Mouse (Mus musculus): Measurements from ENCODE around the gene Gpsm3.

DNA sequence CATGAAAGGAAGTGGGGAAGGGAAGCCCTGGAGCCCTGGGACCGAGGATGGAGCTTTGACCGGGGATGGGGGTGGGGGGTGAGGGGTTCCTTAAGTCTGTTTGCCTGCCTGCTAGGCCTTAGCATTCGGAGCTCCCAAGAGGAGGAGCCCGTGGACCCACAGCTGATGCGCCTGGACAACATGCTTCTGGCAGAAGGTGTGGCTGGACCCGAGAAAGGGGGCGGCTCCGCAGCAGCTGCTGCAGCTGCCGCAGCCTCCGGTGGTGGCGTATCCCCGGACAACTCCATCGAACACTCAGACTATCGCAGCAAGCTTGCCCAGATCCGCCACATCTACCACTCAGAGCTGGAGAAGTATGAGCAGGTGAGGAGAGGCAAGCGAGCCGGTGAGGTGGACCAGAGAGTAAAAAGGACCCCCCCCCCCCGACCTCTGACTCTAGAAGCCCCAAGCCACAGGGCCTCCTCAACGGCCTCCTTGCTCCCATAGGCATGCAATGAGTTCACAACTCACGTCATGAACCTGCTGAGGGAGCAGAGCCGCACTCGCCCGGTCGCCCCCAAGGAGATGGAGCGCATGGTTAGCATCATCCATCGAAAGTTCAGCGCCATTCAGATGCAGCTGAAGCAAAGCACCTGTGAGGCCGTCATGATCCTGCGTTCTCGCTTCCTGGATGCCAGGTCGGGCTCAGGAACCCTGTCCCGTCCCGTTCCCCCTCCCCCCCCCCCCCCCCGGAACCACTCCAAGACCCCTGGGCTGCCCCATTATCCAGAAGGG is 4.3 kb downstream of the Gpsm3 start:
- TF ChIP-seq POLR2A (IDR thresholded peaks at IDR 0.05; ENCODE audit: borderline replicate concordance, extremely low read depth, low read depth, low read length) (no peak), CTCF (IDR thresholded peaks at IDR 0.05; ENCODE audit: insufficient read depth, low read length) (no peak)

All from lung, adult 2 months (tissue).